Mouse (Mus musculus) ES-E14 (cell line): Measurements from ENCODE around the gene Ctnnd2. TPM values are rescaled to one million over a fixed set of nuclear protein-coding genes. Genes with fewer than 3 reads are reported as not detected.

ENCODE experiments used
- DNase-seq: peaks from one replicate; pipeline ENCODE4 v3.0.0-alpha.2; 2013; ENCODE audit warnings: low read depth, low spot score
- H3K27ac ChIP-seq: 2 replicates; pipeline ENCODE4 v1.5.1; 2012; ENCODE audit warnings: low read depth, mild to moderate bottlenecking, low read length, moderate library complexity, mixed read lengths; ENCODE audit not compliant: poor library complexity, insufficient read depth, severe bottlenecking
- H3K36me3 ChIP-seq: 2 replicates; pipeline ENCODE4 v1.6.1; 2012; ENCODE audit warnings: mild to moderate bottlenecking, low read length, moderate library complexity, mixed read lengths; ENCODE audit not compliant: control insufficient read depth, poor library complexity, insufficient read depth, severe bottlenecking
- H3K4me1 ChIP-seq, 2 experiments: fragments of 150-350 bp in 1 of 2; sonication (generic) in 1 of 2; 2 replicates each; pipeline ENCODE4 v1.6.1; 2012; ENCODE audit warnings: low read length in 2 of 2, mild to moderate bottlenecking in 1 of 2, mixed read lengths in 1 of 2; ENCODE audit not compliant: control insufficient read depth in 2 of 2, insufficient read depth in 2 of 2, poor library complexity in 1 of 2
- H3K4me3 ChIP-seq, 2 experiments: fragments of 150-350 bp in 1 of 2; sonication (generic) in 1 of 2; 2 replicates each; pipeline ENCODE4 v1.5.1; 2012; ENCODE audit warnings: low read length in 2 of 2, low read depth in 1 of 2, mild to moderate bottlenecking in 1 of 2, mixed read lengths in 1 of 2; ENCODE audit not compliant: insufficient read depth in 1 of 2, poor library complexity in 1 of 2, severe bottlenecking in 1 of 2
- H3K9ac ChIP-seq: 2 replicates; pipeline ENCODE4 v1.6.1; 2012; ENCODE audit warnings: low read depth, mild to moderate bottlenecking, low read length, mixed read lengths; ENCODE audit not compliant: poor library complexity, insufficient read depth, severe bottlenecking
- H3K9me3 ChIP-seq: fragments of 150-350 bp; sonication (generic); 2 replicates; pipeline ENCODE4 v1.6.1; 2012; ENCODE audit warnings: low read depth, mild to moderate bottlenecking, low read length; ENCODE audit not compliant: control insufficient read depth, insufficient read depth
- CHD2 ChIP-seq: IDR thresholded peaks from 2 replicates; pipeline ENCODE4 v1.6.1; 2014; ENCODE audit warnings: mild to moderate bottlenecking, low read depth, low read length, inconsistent platforms
- HCFC1 ChIP-seq: IDR thresholded peaks from 2 replicates; pipeline ENCODE4 v1.6.1; 2012; ENCODE audit warnings: low read length, inconsistent platforms, borderline replicate concordance; ENCODE audit not compliant: insufficient read depth
- MAFK ChIP-seq: IDR thresholded peaks from 2 replicates; pipeline ENCODE4 v1.6.1; 2014; ENCODE audit warnings: mild to moderate bottlenecking, low read depth, low read length, inconsistent platforms; ENCODE audit not compliant: insufficient read depth
- ZC3H11A ChIP-seq: IDR thresholded peaks from 2 replicates; pipeline ENCODE4 v1.6.1; 2012; ENCODE audit warnings: low read depth, mild to moderate bottlenecking, inconsistent platforms, low read length, borderline replicate concordance
- ZNF384 ChIP-seq: IDR thresholded peaks from 2 replicates; pipeline ENCODE4 v1.6.1; 2012; ENCODE audit warnings: low read depth, low read length, inconsistent platforms
- in situ Hi-C, 2 experiments: fragments of 600-800 bp; cut with MboI; formaldehyde crosslinking; loops; one replicate each; pipeline ENCODE4 v1.15.1; 2025; ENCODE audit warnings: low sequenced_read_pairs in 2 of 2, inconsistent platforms in 1 of 2; ENCODE audit not compliant: unreplicated experiment in 2 of 2
- total RNA-seq: library from RNA; depleted of rRNA; stranded (reverse); fragments of 300-350 nt; gene quantifications from 2 replicates; pipeline ENCODE4 v1.2.3, GENCODE M21; 2012

Ctnnd2 gene
- total RNA-seq, 1 experiment, result 3.6 TPM

DNA sequence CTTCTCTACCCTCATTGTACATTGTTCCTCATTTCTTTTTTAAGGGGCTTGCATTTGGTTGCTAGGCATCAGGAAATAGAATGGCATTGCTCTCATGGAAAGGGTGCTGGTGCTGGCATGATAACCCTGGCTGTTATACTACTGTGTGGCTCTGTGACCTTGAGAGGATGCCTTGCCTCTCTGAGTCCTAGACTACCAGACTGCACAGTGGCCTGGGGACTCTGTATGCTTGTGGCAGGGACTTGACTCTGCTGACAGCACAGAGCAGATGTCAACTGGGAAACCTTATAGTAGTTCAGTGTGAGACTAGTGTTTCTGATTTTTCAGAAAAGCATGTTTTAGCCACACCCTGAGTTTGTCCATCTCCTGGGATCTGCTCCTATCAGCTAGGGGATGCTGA lies 608.6 kb downstream of the Ctnnd2 start:
- Histone ChIP-seq H3K27ac (no peak overlapping the region), H3K9me3 (no peaks in the 10 kb centered on the region), H3K9ac (no peak overlapping the region), H3K4me3 (no peak overlapping the region), H3K4me1 (no peaks in the 10 kb centered on the region), H3K36me3 (no peaks in the 10 kb centered on the region)
- no peak for TF ChIP-seq ZC3H11A
- no peak for TF ChIP-seq MAFK
- no peak for TF ChIP-seq HCFC1
- no peak for TF ChIP-seq CHD2
- TF ChIP-seq ZNF384, result no peak
- in situ Hi-C loops, result no loop called here
- no peak for DNase-seq

DNA sequence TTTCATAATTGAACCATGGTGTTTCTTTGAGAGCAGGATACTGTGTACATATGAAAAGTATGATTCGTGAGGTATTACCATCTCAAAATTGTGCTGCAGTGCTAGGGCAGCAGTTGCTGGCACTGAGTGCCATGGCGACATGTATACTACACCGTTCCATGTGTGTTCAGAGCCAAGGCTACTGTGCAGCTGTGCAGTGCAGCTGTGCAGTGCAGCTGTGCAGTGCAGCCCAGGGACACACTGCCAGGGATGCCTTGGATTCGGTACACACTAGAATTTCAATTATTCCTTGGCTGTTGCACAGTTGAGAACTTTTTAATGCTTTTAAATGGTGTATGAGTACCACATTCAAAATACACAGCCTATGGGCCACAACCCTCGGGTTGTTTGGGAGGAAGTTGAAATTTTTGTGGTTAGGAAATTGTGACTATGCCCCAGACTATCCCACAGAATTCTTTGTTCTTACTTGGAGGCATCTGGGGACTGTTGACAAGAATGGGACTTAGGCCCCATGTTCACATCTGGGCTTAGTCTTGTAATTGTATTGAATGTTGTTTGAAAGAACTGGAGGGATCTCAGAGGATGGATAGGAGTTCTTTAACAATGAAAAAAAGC lies 613.4 kb downstream of the Ctnnd2 start:
- Histone ChIP-seq H3K4me3 (no peak overlapping the region), H3K4me1 (no peaks in the 10 kb centered on the region), H3K9me3 (no peaks in the 10 kb centered on the region), H3K9ac (no peak overlapping the region), H3K36me3 (no peaks in the 10 kb centered on the region), H3K27ac (no peak overlapping the region)
- TF ChIP-seq MAFK (no peak), ZNF384 (no peak), ZC3H11A (no peak), CHD2 (no peak), HCFC1 (no peak)
- in situ Hi-C loops, result no loop called here
- DNase-seq, result no peak

DNA sequence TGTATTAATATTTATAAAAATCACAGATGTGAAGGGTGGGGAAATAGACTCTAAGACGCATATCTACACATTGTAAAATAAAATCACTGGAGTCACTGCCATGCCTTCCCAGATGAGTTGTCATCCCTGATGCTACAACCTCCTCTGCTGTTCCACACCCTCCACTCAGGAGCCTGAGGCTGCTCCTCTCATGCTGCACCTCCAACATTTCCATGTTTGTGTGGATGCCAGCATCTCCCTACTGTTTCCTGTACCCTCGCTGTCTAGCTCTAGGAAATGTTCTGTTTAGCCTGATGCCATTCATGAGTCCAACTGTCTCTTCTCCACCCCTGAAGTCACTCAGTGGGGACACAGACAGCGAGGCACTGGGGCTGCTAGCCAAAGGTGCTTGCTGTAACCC lies 620.9 kb downstream of the Ctnnd2 start:
- H3K4me3 ChIP-seq, result no peak overlapping the region
- in situ Hi-C loops, result no loop called here
- no peak overlapping the region for H3K27ac ChIP-seq
- H3K4me1 ChIP-seq, result no peaks in the 10 kb centered on the region
- TF ChIP-seq MAFK (no peak), HCFC1 (no peak), ZNF384 (no peak), ZC3H11A (no peak)
- H3K9me3 ChIP-seq, result no peaks in the 10 kb centered on the region
- H3K36me3 ChIP-seq, result no peaks in the 10 kb centered on the region
- no peak overlapping the region for H3K9ac ChIP-seq
- no peak for DNase-seq

DNA sequence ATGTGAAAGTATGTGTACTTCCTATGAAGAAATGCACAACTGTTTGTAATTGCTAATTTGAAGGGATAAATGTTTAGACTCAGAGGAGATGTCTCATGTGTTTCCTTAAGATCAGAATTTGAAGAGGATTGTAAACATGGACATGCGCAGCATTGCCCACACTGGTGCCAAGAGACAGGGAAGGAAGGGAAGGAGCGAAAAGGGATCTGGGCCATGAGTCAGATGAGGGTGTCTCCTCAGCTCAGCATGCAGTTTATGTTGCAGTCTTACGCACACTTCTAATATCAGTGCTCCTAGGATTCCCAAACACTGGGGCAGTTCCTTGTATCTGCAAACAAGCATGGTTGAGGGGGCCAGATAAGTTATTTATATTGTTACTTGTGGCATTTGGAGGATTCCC lies 623.3 kb downstream of the Ctnnd2 start:
- H3K4me1 ChIP-seq, result no peaks in the 10 kb centered on the region
- H3K27ac ChIP-seq, result no peak overlapping the region
- H3K9me3 ChIP-seq, result no peaks in the 10 kb centered on the region
- no peak overlapping the region for H3K4me3 ChIP-seq
- H3K36me3 ChIP-seq, result no peaks in the 10 kb centered on the region
- TF ChIP-seq MAFK (no peak), HCFC1 (no peak), CHD2 (no peak), ZC3H11A (no peak), ZNF384 (no peak)
- no peak for DNase-seq
- no peak overlapping the region for H3K9ac ChIP-seq
- in situ Hi-C loops, result no loop called here
